Mouse (Mus musculus): ENCODE data around the gene Enpp7.

DNA sequence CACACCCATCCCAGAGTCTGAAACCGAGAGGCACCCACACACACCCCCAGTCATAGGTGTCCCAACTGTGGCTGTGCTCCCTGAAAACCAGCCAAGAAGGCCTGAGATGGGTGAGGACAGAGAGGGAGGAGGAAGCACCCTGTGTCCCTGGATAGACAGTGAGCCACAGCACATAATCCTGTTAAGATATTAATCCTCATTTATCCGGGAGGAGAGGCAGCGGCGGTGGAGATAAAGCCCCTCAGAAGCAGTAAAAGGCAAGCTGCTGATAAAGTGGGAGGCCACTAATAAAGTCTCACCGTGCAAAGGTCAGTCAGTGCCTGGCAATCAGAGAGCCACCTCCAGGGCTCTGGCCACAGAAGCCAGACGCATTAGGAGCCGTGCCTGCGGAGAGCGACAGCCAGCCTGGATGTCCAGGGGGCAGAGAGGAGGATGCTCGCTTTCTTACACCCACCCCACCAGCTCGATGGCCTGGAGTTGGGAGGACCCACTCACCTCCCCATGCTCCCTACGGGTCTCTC lies 5.3 kb upstream of the Enpp7 start:
- TF ChIP-seq POLR2A (IDR thresholded peaks at IDR 0.05; ENCODE audit: control insufficient read depth, extremely low read depth, insufficient read depth, low read length, poor library complexity) = no peak
- TF ChIP-seq CTCF (IDR thresholded peaks at IDR 0.05; ENCODE audit: borderline replicate concordance, control insufficient read depth, extremely low read depth, insufficient read depth, low read length, poor library complexity) = no peak
